Mouse (Mus musculus): ENCODE measurements at regions not wholly inside any gene's neighbourhood (a gene's known extent, or its start where the extent isn't known, plus 50 kb on each side); places are given as distances from the start of the nearest gene placed in this dataset.

DNA sequence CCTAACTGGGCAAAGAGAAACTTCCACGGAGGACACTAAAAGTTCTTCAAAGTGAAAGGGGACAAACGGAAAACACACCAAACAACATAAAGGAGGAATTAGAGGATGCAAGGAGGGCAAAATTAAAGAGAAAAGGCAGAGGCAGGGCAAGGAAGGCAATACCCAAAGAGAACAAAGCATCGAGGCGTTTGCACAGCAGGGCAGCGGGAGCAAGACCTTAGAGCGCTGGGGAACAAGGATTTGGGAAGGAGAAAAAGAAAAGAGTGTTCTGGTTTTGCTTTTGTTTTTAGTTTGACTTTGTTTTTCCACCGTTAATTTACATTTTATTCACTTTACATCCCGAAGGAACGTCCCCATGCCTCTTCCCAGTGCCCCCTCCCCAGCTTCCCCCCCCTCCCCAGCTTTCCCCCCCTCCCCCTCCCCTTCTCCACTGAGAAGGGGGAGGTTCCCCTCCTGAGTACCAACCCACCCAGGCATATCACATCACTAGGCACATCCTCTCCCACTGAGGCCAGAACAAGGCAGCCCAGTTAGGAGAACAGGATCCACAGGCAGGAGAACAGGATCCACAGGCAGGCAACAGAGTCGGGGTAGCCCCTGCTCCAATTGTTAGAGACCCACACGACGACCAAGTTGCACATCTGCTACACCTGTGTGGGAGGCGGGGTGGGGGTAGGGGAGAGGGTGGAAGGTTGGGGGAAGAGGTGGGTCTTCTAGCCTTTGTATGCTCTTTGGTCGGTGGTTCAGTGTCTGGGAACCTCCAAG is 130.7 kb upstream of the Fat1 start:
- no peak for TF ChIP-seq CTCF (IDR thresholded peaks at IDR 0.05; ENCODE audit: low read depth)
- no peak for TF ChIP-seq EP300 (optimal IDR thresholded peaks at IDR 0.05)
